Mouse (Mus musculus) adrenal gland, adult 18-20 months (tissue): ENCODE measurements around the gene Acox3. TPM values are rescaled to one million over a fixed set of nuclear protein-coding genes. Genes with fewer than 3 reads are reported as not detected.

Experiments
- DNase-seq, 2 experiments: peaks; one replicate each; pipeline ENCODE4 v3.0.0; 2021 to 2022; ENCODE audit warnings: low spot score in 2 of 2
- long read RNA-seq, 2 experiments: library from polyadenylated mRNA; stranded (forward); transcript quantifications; one replicate each; pipeline ENCODE4 v2.0.0; 2021
- total RNA-seq, 2 experiments: library from RNA; stranded (reverse); gene quantifications; 1 replicate in 1 of 2; 2 replicates in 1 of 2; pipeline ENCODE4 v1.2.3; 2021

The Acox3 gene
- total RNA-seq = 10 to 100 TPM; 51.0 to 53.6 TPM
- long read RNA-seq, experiment 1, transcript Acox3-202 (19 exons, 3,976 nt) = major isoform, 6 of 27 reads
- long read RNA-seq, experiment 1, partial matches to known transcripts = 6 of 27 reads
- long read RNA-seq, experiment 1, other reads (novel, unspliced or antisense) = 10 of 27 reads
- long read RNA-seq, experiment 2, transcript Acox3-202 (19 exons, 3,976 nt) = major isoform, 5 of 28 reads
- long read RNA-seq, experiment 2, partial matches to known transcripts = 13 of 28 reads
- long read RNA-seq, experiment 2, other reads (novel, unspliced or antisense) = 7 of 28 reads

- DNase-seq = peak; percentile 94 to 95
Measured at GRCm38 (mm10) chr5:35582445-35583220, at the start of gene Acox3. Gene Acox3, plus strand, starts transcription at chr5:35583040.

- no peak for DNase-seq
Measured at GRCm38 (mm10) chr5:35536271-35536670, 46.6 kb upstream of the Acox3 start.

- no peak for DNase-seq
Measured at GRCm38 (mm10) chr5:35537474-35537873, 45.4 kb upstream of the Acox3 start.

GRCm38 (mm10) chr5:35538022-35538421, 44.8 kb upstream of the Acox3 start:
- DNase-seq = no peak

- no peak for DNase-seq
Measured at GRCm38 (mm10) chr5:35539576-35539975, 43.3 kb upstream of the Acox3 start.

- no peak for DNase-seq
Measured at GRCm38 (mm10) chr5:35540555-35540954, 42.3 kb upstream of the Acox3 start.

- no peak for DNase-seq
Measured at GRCm38 (mm10) chr5:35541059-35541790, 41.6 kb upstream of the Acox3 start.

GRCm38 (mm10) chr5:35546127-35546526, 36.7 kb upstream of the Acox3 start:
- no peak for DNase-seq

- no peak for DNase-seq
Measured at GRCm38 (mm10) chr5:35551855-35552837, 30.7 kb upstream of the Acox3 start.

GRCm38 (mm10) chr5:35552838-35553539, 29.9 kb upstream of the Acox3 start:
- DNase-seq = no peak

GRCm38 (mm10) chr5:35556393-35556792, 26.4 kb upstream of the Acox3 start:
- no peak for DNase-seq

GRCm38 (mm10) chr5:35557946-35558621, 24.8 kb upstream of the Acox3 start:
- DNase-seq = no peak

- no peak for DNase-seq
Measured at GRCm38 (mm10) chr5:35559447-35559846, 23.4 kb upstream of the Acox3 start.

GRCm38 (mm10) chr5:35562616-35563015, 20.2 kb upstream of the Acox3 start:
- no peak for DNase-seq

- peak; percentile 80 to 84 for DNase-seq
Measured at GRCm38 (mm10) chr5:35563449-35563848, 19.4 kb upstream of the Acox3 start.

GRCm38 (mm10) chr5:35565217-35565616, 17.6 kb upstream of the Acox3 start:
- no peak for DNase-seq

GRCm38 (mm10) chr5:35566632-35567031, 16.2 kb upstream of the Acox3 start:
- no peak for DNase-seq

GRCm38 (mm10) chr5:35571546-35571945, 11.3 kb upstream of the Acox3 start:
- no peak for DNase-seq
